Mouse (Mus musculus) C2C12 (cell line): ENCODE data around the gene Tmtc2. TPM values are rescaled to one million over a fixed set of nuclear protein-coding genes. Genes with fewer than 3 reads are reported as not detected.

Experiments used
- H3K27me3 ChIP-seq: one replicate; pipeline ENCODE4 v1.6.1; 2011; ENCODE audit not compliant: control insufficient read depth, insufficient read depth, insufficient read length
- H3K36me3 ChIP-seq: one replicate; pipeline ENCODE4 v1.6.1; 2011; ENCODE audit not compliant: control insufficient read depth, insufficient read depth
- H3K4me3 ChIP-seq: one replicate; pipeline ENCODE4 v1.5.1; 2011; ENCODE audit warnings: mild to moderate bottlenecking, control low read depth; ENCODE audit not compliant: poor library complexity, insufficient read depth, severe bottlenecking
- H3K79me2 ChIP-seq: one replicate; pipeline ENCODE4 v1.6.1; 2011; ENCODE audit not compliant: control insufficient read depth, insufficient read depth
- H3K79me3 ChIP-seq: one replicate; pipeline ENCODE4 v1.6.1; 2011; ENCODE audit warnings: low read depth, control low read depth
- H3ac ChIP-seq: one replicate; pipeline ENCODE3; 2011; ENCODE audit warnings: low read depth; ENCODE audit not compliant: control insufficient read depth, insufficient read length
- CEBPB ChIP-seq: IDR thresholded peaks from one replicate; pipeline ENCODE4 v1.6.1; 2011; ENCODE audit warnings: low read depth, mild to moderate bottlenecking, control low read depth, moderate library complexity
- CTCF ChIP-seq: IDR thresholded peaks from one replicate; pipeline ENCODE4 v1.5.1; 2011; ENCODE audit not compliant: control insufficient read depth, insufficient read depth, insufficient read length
- FOSL1 ChIP-seq: IDR thresholded peaks from one replicate; pipeline ENCODE4 v1.8.0; 2011; ENCODE audit warnings: mild to moderate bottlenecking, low read length; ENCODE audit not compliant: poor library complexity, insufficient read depth, severe bottlenecking
- MAX ChIP-seq: IDR thresholded peaks from one replicate; pipeline ENCODE4 v1.6.1; 2011; ENCODE audit warnings: mild to moderate bottlenecking, control low read depth
- MYOD1 ChIP-seq: IDR thresholded peaks from one replicate; pipeline ENCODE4 v1.6.1; 2011; ENCODE audit warnings: low read depth; ENCODE audit not compliant: control insufficient read depth, insufficient read length
- MYOG ChIP-seq: IDR thresholded peaks from one replicate; pipeline ENCODE4 v1.6.1; 2011; ENCODE audit not compliant: control insufficient read depth, insufficient read length; ENCODE audit errors: extremely low read depth
- USF1 ChIP-seq: IDR thresholded peaks from one replicate; pipeline ENCODE4 v1.6.1; 2011; ENCODE audit warnings: low read depth, mild to moderate bottlenecking, control low read depth, moderate library complexity
- polyA plus RNA-seq: library from polyadenylated mRNA; unstranded; fragments of >200 nt; fragmentation: generic; extraction: Trizol; gene quantifications from one replicate; pipeline ENCODE4 v1.2.1, GENCODE M21; 2012; ENCODE audit warnings: missing spikeins

Tmtc2 gene
- polyA plus RNA-seq, 1 experiment = 0.25 TPM

DNA sequence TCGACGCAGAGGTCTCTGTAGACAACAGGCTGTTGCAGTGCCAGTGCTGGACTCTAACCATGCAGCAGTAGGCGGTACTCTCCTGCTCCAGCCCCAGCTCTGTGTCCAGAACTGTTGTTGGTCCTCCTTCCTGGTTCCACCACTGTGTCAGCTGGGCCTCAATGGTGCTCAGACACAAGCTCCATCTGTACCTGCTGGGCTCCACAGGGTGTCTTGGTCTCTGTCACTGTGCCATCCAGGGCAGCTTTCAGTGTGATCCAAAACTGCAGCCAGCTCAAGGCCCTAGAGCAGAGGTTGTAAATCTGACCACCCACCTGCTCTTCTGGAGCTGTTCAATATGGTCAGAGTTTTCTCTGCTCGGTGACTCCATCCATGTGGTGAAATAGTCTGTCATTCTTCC, 68.2 kb downstream of the Tmtc2 start:
- Histone ChIP-seq H3K79me3 (no peaks in the 10 kb centered on the region), H3K27me3 (no peaks in the 10 kb centered on the region), H3ac (no peak overlapping the region), H3K36me3 (no peaks in the 10 kb centered on the region), H3K79me2 (no peaks in the 10 kb centered on the region), H3K4me3 (no peak overlapping the region)
- no peak for TF ChIP-seq FOSL1
- TF ChIP-seq MYOD1 = no peak

DNA sequence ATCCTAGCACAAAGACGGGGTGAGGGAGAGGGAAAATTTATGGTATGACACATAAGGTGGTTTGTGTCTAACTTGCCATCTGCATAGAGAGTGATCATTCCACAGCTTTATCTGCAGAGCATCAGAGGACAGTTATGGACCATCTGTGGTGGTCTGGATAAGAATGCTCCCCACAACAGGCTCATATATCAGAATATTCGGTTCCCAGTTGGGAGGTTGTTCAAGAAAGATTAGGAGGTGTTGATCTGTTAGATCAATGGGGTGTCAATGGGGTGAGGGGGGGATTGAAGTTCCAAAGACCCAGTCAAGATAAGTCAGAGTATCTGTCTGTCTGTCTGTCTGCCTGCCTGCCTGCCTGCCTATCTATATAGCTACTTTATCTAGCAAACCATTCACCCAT, 69.8 kb downstream of the Tmtc2 start:
- H3K79me2 ChIP-seq = no peaks in the 10 kb centered on the region
- H3K4me3 ChIP-seq = no peak overlapping the region
- no peaks in the 10 kb centered on the region for H3K27me3 ChIP-seq
- H3K36me3 ChIP-seq = no peaks in the 10 kb centered on the region
- TF ChIP-seq MYOD1 = no peak
- no peak for TF ChIP-seq MAX
- no peak for TF ChIP-seq FOSL1
- no peak for TF ChIP-seq CTCF
- no peak for TF ChIP-seq USF1
- TF ChIP-seq MYOG = no peak
- TF ChIP-seq CEBPB = no peak
- H3K79me3 ChIP-seq = no peaks in the 10 kb centered on the region
- H3ac ChIP-seq = no peak overlapping the region

DNA sequence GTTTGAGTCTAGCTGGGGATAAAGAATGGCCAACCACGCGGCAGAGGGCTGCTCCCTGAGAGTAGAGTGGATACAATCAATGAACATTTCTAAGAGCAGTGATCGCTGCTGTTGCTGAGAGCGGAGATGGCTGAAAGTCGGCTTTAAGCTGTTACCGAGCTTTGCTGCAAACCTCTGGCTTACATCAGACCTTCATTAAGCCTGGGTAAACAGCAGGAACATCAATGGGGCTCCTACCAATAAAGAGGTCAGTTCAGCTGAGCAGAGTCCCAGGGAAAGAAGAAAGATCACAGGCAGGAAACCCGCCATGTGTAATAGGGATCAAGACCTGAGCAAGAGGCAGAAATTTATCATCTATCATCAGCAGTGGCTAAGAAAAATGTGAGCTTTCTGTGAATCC, 72.5 kb downstream of the Tmtc2 start:
- H3K79me2 ChIP-seq = no peaks in the 10 kb centered on the region
- H3K4me3 ChIP-seq = no peak overlapping the region
- no peaks in the 10 kb centered on the region for H3K79me3 ChIP-seq
- H3K36me3 ChIP-seq = no peaks in the 10 kb centered on the region
- no peak overlapping the region for H3ac ChIP-seq
- no peaks in the 10 kb centered on the region for H3K27me3 ChIP-seq
- TF ChIP-seq MYOD1 (no peak), CEBPB (no peak), CTCF (no peak), MAX (no peak), FOSL1 (no peak), USF1 (no peak)

DNA sequence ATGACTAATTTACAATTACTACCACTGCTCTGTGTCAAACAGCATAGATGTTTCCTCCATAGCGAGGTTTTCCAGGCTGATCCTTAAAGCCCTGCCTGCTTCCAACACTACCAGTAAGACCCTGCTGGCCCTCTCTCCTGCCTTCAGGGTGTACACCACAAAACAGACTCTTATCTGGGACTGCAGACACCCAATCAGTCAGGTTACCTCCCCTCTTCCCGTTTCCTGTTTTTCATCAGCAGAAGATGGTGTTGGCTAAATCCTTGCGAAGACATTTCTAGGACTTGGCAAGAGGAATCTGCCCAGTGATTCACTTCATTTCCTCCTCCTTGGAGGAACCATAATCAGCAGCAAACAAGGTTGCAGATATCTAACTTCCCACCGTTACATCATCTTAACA, 73.8 kb downstream of the Tmtc2 start:
- no peak overlapping the region for H3ac ChIP-seq
- H3K79me2 ChIP-seq = no peaks in the 10 kb centered on the region
- TF ChIP-seq MAX = no peak
- no peak for TF ChIP-seq CEBPB
- no peak for TF ChIP-seq MYOG
- no peak for TF ChIP-seq FOSL1
- TF ChIP-seq USF1 = no peak
- TF ChIP-seq CTCF = no peak
- TF ChIP-seq MYOD1 = no peak
- no peak overlapping the region for H3K4me3 ChIP-seq
- H3K27me3 ChIP-seq = no peaks in the 10 kb centered on the region
- H3K36me3 ChIP-seq = no peaks in the 10 kb centered on the region
- H3K79me3 ChIP-seq = no peaks in the 10 kb centered on the region

DNA sequence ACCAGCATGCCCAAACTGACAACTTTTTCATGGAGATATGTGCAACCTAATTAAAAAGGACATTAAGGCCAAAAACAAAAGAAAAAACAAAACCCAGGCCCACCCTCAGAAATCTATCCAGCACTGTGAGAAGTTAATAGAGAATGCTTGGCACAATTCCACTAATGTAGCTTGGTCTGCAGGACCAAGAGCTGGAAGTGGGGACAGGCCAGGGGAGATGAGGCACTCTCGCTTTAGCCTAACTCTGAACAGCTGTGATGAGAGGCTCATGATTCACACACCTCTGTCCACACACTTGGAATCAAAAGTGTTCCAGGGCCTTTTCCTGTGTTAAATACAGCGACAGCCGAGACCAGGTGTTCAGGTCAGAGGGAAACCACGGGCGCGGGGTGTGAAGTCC, 79.0 kb downstream of the Tmtc2 start:
- Histone ChIP-seq H3ac (no peak overlapping the region), H3K79me2 (no peaks in the 10 kb centered on the region), H3K79me3 (no peaks in the 10 kb centered on the region), H3K36me3 (no peaks in the 10 kb centered on the region), H3K4me3 (no peak overlapping the region), H3K27me3 (no peaks in the 10 kb centered on the region)
- no peak for TF ChIP-seq FOSL1
- TF ChIP-seq USF1 = no peak
- TF ChIP-seq MYOD1 = no peak

DNA sequence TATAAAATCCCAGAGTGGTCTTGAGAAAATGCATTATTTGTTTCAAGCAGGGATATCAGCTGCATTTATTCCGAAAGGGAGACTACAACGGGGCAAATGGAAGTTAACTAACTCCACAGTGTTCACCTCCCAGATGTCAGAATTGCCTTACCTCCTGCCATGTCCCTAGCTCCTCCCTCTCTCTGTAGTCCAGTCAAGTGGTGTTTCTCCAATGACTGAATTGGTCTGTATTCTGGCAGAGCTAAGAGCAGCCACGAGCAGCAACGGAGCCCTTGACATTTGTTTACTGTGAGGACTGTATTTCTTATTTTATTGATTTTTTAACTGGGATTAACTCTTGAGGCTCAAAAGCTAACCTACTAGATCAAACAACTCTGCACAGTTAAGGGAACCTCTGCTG, 81.8 kb downstream of the Tmtc2 start:
- no peaks in the 10 kb centered on the region for H3K79me3 ChIP-seq
- H3K4me3 ChIP-seq = no peak overlapping the region
- no peaks in the 10 kb centered on the region for H3K79me2 ChIP-seq
- H3K27me3 ChIP-seq = no peaks in the 10 kb centered on the region
- no peaks in the 10 kb centered on the region for H3K36me3 ChIP-seq
- H3ac ChIP-seq = no peak overlapping the region
- TF ChIP-seq MAX = no peak
- no peak for TF ChIP-seq MYOG
- TF ChIP-seq FOSL1 = no peak
- no peak for TF ChIP-seq MYOD1
- no peak for TF ChIP-seq CEBPB
- no peak for TF ChIP-seq USF1
- no peak for TF ChIP-seq CTCF
